In the genomic region with DNA sequence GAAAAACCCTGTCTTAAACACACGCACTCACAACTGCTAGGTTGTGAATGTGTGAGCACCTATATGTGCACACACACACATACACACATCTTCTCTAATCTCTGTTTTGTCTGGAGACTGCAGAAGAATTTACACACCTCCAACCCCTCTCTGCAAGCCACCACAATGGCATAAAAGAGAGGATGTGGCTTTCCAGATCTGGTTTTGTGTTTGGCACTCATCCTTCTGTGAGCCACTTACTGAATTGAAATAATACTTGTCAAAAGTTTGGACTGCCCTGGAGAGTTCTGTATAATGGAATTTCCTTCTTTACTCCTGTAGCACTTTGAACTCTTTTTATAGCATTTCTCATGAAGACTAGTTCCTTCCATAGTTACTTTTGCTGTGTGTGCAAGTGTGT, we compare ENCODE assay signal across 18 mouse cellular contexts.
"Had no signal": no experiment of that assay in that cellular context is flagged by ENCODE, and none has a peak within 500 bp of the region (broad histone marks: within the 10 kb centered on the region; RNA-seq: fewer than 3 reads in every experiment).

No protein-coding gene starts in this region.

- H3K4me2 ChIP-seq: limb, embryonic 13.5 days; liver, embryonic 13.5 days; lung, embryonic 14.5 days; midbrain, embryonic 13.5 days had no signal

- H3K27me3 ChIP-seq: limb, embryonic 13.5 days; liver, embryonic 13.5 days; midbrain, embryonic 13.5 days had no signal

- DNase-seq: kidney, adult 2 months; kidney, postnatal 36 days; layer of hippocampus, postnatal 36 days; left cerebral cortex, postnatal 4 days; liver, embryonic 13.5 days; lung, embryonic 14.5 days; right cerebral cortex, adult 18-20 months; right cerebral cortex, postnatal 14 days; right cerebral cortex, postnatal 4 days; thymus, postnatal 4 days had no signal

- ATAC-seq: intestine, postnatal 0 days; lung, postnatal 0 days; midbrain, embryonic 13.5 days had no signal

- H3K9ac ChIP-seq: limb, embryonic 13.5 days; liver, embryonic 13.5 days; lung, embryonic 14.5 days; midbrain, embryonic 13.5 days had no signal

- H3K27ac ChIP-seq: kidney, postnatal 0 days; left cerebral cortex, adult 2 months; limb, embryonic 13.5 days; liver, embryonic 13.5 days; macrophage; midbrain, embryonic 13.5 days; stomach, postnatal 0 days had no signal

- H3K36me3 ChIP-seq: limb, embryonic 13.5 days; midbrain, embryonic 13.5 days had no signal

- H3K9me3 ChIP-seq: limb, embryonic 13.5 days; liver, embryonic 13.5 days; midbrain, embryonic 13.5 days had no signal

- H3K4me3 ChIP-seq: left cerebral cortex, adult 2 months; limb, embryonic 13.5 days; liver, embryonic 13.5 days; midbrain, embryonic 13.5 days had no signal
